Mouse (Mus musculus) ovary, adult 2 months (tissue): ENCODE measurements around the gene 6030468B19Rik. TPM values are rescaled to one million over a fixed set of nuclear protein-coding genes. Genes with fewer than 3 reads are reported as not detected.

Experiments used
- polyA plus RNA-seq: library from polyadenylated mRNA; depleted of rRNA; stranded (reverse); fragments of >200 nt; gene quantifications from 2 replicates; pipeline ENCODE4 v1.2.3, GENCODE M21; 2012; rRNA removed

The 6030468B19Rik gene
- not detected in 2 replicates for polyA plus RNA-seq

GRCm38 (mm10) chr11:117797511-117798159 lies at the start of gene 6030468B19Rik:
Gene 6030468B19Rik (plus strand): TSS chr11:117797660.

GRCm38 (mm10) chr11:117781993-117782704 lies 15.3 kb upstream of the 6030468B19Rik start, which contains the start of the genes Tmc8 and Tmc6:
Gene Tmc8 (plus strand): TSS chr11:117782076.
Gene Tmc6 (minus strand): TSS chr11:117782198.

GRCm38 (mm10) chr11:117809407-117810311 lies 12.2 kb downstream of the 6030468B19Rik start, which contains the start of the genes Gm20708 and Syngr2:
Gene Gm20708 (plus strand): TSS chr11:117809668.
Gene Syngr2 (plus strand): TSS chr11:117809668.

GRCm38 (mm10) chr11:117825333-117826101 lies 28.1 kb downstream of the 6030468B19Rik start, which contains the start of the genes Afmid and Tk1:
Gene Afmid (plus strand): TSS chr11:117825924.
Gene Tk1 (minus strand): TSS chr11:117826092.

GRCm38 (mm10) chr11:117848985-117849671 lies 51.7 kb downstream of the 6030468B19Rik start, which contains the start of gene Birc5:
Gene Birc5 (plus strand): TSS chr11:117849251.

Other genes with a start within 250 kb of the 6030468B19Rik start
- 25.7 and 29.3 TPM in 2 replicates for gene Tnrc6c, start 143.4 kb upstream of the 6030468B19Rik start, polyA plus RNA-seq
- 10.1 TPM in 2 replicates for gene Tmc8, start 15.6 kb upstream of the 6030468B19Rik start, polyA plus RNA-seq
- 54.7 and 63.2 TPM in 2 replicates for gene Tmc6, start 15.5 kb upstream of the 6030468B19Rik start, polyA plus RNA-seq
- gene Gm20708, start 12.0 kb downstream of the 6030468B19Rik start, polyA plus RNA-seq: 0.23 TPM in 1 of 2 replicates, not detected in the other
- 149 and 175 TPM in 2 replicates for gene Syngr2, start 12.0 kb downstream of the 6030468B19Rik start, polyA plus RNA-seq
- gene Afmid, start 28.3 kb downstream of the 6030468B19Rik start, polyA plus RNA-seq: 5.4 and 8.6 TPM in 2 replicates
- 23.5 and 36.6 TPM in 2 replicates for gene Tk1, start 28.4 kb downstream of the 6030468B19Rik start, polyA plus RNA-seq
- gene Birc5, start 51.6 kb downstream of the 6030468B19Rik start, polyA plus RNA-seq: 7.8 and 16.6 TPM in 2 replicates
- gene Tmem235, start 63.1 kb downstream of the 6030468B19Rik start, polyA plus RNA-seq: not detected in 2 replicates
- 21.1 and 21.9 TPM in 2 replicates for gene Tha1, start 75.8 kb downstream of the 6030468B19Rik start, polyA plus RNA-seq
- 28.5 and 32.6 TPM in 2 replicates for gene Socs3, start 172.4 kb downstream of the 6030468B19Rik start, polyA plus RNA-seq
- 59.6 and 99.4 TPM in 2 replicates for gene Pgs1, start 188.6 kb downstream of the 6030468B19Rik start, polyA plus RNA-seq